Mouse (Mus musculus) adrenal gland, postnatal 10 days (tissue): Measurements from ENCODE around the gene Slc22a18. TPM values are rescaled to one million over a fixed set of nuclear protein-coding genes. Genes with fewer than 3 reads are reported as not detected.
A peak's percentile ranks its signal among the peaks of the same experiment; 100 is the strongest.
"Not testable (repeated sequence)": the region's sequence is repeated elsewhere in the genome, so short reads cannot be mapped to it uniquely, and the experiment has no call there.

ENCODE experiments used
- DNase-seq: peaks from one replicate; pipeline ENCODE4 v3.0.0; 2021; ENCODE audit warnings: mixed read lengths
- total RNA-seq, 2 experiments: library from RNA; stranded (reverse); gene quantifications; 2 replicates each; pipeline ENCODE4 v1.2.3; 2021

The Slc22a18 gene
- total RNA-seq, 2 experiments from 2014 or later: 6.5 to 15.0 TPM

- DNase-seq: no peak
These were observed 30.4 kb downstream of the Slc22a18 start for GRCm38 (mm10) chr7:143503926-143504325.

DNA sequence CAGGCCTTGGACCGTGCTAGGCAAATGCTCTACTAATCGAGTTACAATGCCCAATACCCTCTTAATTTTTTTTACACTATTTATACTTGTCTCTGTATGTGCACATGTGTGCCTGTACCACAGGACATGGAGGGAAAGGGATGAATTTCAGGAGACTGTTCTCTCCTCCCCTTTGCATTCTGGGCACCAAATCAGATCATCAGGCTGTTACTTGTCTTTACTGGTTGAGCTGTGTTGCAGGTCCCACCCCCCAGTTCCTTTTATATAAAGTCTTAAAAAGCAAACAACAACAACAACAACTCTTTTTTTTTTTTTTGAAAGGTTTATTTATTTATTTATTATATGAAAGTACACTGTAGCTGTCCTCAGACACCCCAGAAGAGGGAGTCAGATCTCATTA lies 31.9 kb downstream of the Slc22a18 start:
- no peak for DNase-seq

DNA sequence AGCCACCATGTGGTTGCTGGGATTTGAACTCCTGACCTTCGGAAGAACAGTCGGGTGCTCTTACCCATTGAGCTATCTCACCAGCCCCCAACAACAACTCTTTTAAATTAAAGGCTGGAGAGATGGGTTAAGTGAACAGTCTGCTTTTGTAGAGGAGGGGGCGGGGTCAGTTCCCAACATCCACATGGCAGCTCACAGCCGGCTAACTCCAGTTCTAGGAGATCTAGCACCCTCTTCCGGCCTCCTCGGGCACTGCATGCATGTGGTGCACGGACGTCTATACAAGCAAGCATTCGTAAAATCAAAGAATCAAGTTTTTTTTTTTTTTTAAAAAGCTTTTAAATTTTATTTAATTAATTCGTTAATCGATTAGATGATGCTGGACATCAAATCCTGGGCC lies 32.3 kb downstream of the Slc22a18 start:
- DNase-seq: peak; percentile 91

DNA sequence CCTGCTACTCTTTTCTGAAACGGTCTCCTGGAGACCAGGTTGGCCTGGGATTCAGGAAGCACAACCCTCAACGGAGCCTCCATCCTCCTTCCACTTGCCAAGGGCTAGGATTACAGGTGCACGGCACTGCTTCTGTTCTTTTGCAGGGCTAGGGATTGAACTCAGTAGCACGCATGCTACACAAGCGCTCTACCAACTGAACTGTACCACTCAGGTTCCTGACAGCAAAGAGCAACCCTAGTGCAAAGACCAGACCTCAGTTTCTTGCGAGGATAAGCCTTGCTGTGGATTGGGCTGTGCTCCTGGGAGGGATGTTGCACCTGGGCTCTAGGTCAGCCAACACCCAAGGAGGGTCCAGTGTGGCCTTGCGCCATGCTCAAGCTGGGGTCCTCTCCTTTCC lies 32.7 kb downstream of the Slc22a18 start:
- no peak for DNase-seq

GRCm38 (mm10) chr7:143506675-143507074 lies 33.1 kb downstream of the Slc22a18 start:
- DNase-seq: peak; percentile 79

DNA sequence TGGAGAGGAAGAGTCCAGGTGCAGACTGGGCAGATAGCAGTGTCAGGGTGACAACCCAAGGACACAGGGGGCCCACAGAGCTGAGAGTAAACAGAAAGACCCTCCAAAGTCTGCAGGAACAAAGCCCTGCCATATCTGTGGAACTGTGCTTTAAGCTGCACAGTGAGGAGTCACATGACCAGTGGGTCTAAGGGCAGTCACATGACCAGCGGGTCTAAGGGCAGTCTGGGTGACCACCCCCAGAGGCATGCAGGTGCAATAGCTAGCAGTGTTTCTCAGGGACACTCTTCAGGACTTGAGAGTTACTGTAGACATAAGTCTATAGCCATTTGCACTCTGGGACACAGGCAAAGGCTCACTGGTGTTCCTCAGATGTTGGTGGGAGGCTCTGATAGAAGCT lies 36.0 kb downstream of the Slc22a18 start:
- DNase-seq: no peak

DNA sequence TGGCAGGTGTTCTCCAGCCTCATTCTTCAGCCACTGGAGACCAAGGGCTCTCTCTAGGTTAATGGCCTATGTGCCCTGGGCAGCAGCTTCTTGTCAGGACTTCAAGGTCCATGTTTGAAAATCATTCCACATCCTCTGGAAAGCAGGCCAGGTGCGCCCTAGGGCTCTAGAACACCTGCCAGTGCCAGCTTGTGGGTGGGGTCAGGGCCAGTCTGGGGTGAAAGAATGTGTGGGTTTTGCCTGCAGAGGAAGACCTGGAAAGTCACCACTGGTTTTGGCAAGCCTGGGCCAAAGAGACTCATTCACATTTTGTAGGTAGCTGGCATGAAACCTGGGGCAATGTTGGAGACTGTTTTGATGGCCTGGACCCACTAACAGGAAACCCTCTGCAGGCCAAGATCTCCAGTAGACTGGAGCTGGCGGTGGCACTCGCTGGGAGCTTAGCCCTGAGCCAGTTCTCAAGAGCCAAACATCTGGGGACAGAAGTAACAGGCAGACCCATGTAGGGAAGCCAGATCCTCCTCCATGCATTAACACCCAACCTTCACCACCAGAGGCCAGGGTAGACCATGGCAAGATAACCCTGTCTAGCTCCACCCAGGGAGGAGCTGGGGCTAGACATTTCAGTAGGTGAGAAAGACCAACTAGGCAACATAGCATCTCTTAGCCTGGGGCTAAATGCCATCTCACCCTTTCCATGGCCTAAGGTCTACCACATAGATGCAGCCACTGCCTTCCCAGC lies 37.2 kb downstream of the Slc22a18 start:
- no peak for DNase-seq

- DNase-seq: no peak
These were observed 37.8 kb downstream of the Slc22a18 start for GRCm38 (mm10) chr7:143511335-143511712.

DNA sequence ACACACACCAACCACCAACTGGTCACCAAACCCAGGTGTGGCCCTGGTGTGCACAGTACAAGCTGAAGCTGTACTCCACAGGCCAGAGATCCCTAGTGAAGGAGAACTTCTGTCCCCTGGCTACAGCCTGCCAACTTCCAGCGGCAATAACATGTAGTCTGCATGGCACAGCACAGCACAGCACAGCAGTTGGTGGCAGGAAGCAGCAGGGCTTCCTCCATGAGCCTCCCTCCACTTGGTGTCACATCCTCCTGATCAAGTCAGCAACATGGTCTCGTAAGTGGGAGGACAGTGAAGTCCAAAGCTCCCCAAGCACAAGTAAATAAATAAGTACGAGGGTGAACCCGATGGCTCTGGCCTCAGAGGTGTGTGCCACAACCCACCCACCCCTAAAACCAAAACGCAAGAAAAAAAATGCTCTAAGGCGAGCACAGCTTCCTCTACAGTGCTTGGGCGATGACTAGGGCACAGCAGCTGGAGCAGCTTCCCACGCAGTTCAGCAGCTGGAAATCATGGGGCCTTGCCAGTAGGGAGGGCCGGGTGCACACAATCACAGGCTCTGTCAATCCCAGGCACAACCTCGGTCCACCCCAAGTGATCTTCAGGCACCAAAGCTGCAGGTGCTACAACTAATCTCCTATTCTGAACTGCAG lies 40.4 kb downstream of the Slc22a18 start:
- DNase-seq: no peak

- DNase-seq: no peak
These were observed 40.9 kb downstream of the Slc22a18 start for GRCm38 (mm10) chr7:143514416-143514768.

DNA sequence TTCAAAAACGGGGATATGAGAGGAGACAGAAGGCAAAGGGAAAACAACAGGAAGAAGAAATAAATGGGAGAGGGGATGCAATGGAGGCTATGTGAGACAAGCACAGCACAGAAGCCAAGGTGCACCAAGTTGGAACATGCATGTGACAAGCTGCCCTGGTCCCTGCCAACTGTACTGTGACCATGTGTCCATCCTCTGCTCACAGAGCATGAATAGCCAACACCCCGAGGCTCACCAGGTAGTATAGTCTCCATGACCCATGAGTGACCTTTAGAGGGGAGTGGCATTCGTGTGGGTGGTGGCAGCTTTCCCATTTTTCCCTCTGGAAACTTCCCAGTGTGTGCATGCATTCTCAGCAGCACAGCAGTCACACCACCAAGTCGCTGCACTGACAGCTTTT lies 45.8 kb downstream of the Slc22a18 start:
- no peak for DNase-seq

DNA sequence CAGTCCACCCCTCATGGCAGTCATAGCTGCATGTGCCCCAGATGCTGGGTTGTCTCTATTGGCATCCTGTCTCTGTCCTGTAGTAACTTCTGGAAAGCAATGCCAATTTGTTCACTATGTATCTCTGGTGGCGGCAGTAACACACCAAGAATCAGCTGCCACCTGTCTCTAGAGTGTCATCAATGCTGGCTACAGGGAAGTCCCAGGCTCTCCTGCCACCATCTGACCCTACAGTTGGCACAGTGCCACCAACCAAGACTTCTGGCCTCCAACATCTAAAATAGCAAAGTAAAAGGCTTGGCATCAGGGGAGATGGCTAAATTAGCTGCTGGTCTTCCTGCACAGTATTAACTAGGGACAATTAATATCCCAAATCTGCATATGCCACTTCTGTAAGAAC lies 58.9 kb downstream of the Slc22a18 start:
- peak; percentile 28 for DNase-seq

DNA sequence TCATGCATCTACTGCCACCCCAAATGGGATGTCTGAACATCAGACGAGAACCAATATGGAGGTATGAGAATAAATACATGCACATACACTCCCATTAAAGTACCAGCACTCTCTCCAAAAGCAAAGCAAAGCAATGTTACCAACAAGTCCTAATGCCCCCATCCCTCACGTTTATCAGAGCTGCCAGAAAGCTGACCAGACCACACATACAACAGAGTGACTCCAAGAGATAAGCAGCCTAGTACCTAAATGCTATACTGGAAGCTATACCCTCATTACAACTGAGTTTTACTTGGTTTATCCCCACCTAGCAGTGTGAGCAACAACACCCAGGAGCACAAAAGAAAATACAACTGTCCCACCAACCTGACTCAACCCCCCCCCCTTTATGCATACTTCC lies 59.7 kb downstream of the Slc22a18 start:
- no peak for DNase-seq

DNA sequence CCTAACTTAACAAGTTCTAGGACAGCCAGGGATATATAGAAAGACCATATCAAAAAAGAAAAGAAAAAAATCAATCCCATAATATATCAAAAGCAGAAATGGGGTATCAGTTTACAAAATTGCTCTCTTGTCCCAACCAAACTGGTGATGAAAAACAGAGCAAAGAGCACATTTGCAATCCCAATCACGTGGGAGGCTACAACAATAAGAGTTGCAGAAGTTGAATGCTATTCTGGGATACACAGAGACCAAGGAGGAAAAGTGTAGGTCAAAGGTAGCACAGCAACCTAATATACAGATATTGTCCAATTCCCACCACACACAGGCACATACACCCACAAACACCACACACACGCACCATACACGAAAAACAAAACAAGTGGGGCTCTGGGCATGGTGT lies 62.7 kb downstream of the Slc22a18 start:
- no peak for DNase-seq

DNA sequence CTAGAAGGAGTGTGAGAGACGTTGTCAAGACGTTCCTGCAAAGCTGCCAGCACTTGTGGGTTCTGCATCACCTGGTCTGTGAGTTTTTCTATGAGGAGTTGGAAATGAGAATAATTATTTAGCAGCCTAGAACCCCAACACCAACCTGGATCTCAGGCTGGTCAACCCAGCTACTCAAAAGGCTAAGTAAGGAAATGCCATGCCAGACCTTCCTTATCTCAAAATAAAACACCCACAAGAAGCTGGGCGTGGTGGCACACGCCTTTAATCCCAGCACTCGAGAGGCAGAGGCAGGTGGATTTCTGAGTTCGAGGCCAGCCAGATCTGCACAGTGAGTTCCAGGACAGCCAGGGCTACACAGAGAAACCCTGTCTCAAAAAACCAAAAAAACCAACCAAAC lies 64.7 kb downstream of the Slc22a18 start:
- not testable (repeated sequence) for DNase-seq

GRCm38 (mm10) chr7:143538671-143539070 lies 65.1 kb downstream of the Slc22a18 start:
- no peak for DNase-seq

DNA sequence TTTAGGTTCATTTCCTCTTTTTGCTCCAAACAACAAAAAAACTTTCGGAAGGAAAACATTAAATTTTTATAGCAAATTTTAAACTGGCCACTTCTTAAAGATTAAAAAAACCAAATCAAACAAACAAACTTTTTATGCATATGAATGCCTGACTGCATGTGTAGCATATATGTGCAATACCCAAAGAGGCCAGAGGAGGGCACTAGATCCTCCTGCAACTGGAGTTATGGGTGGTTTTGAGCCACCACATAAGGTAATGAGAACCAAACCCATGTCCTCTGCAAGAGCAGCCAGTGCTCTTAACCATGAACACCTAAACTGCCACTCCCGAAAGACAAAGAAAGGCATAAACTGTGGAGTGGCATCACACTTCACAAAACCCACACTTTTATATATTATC lies 70.8 kb downstream of the Slc22a18 start:
- DNase-seq: peak; percentile 44

- DNase-seq: no peak
These were observed 73.0 kb downstream of the Slc22a18 start for GRCm38 (mm10) chr7:143546554-143546953.

GRCm38 (mm10) chr7:143548231-143548961 lies 74.9 kb downstream of the Slc22a18 start:
- no peak for DNase-seq
